Mouse (Mus musculus) cortical plate, adult 2 months (tissue): ENCODE data around the gene Hspa4. TPM values are rescaled to one million over a fixed set of nuclear protein-coding genes. Genes with fewer than 3 reads are reported as not detected.
"Not testable (repeated sequence)": the region's sequence is repeated elsewhere in the genome, so short reads cannot be mapped to it uniquely, and the experiment has no call there.

Experiments
- H3K27ac ChIP-seq: fragments of 200-500 bp; 2 replicates; pipeline ENCODE4 v1.5.1; 2012; ENCODE audit warnings: low read length, control low read depth, inconsistent platforms; ENCODE audit not compliant: insufficient read depth
- H3K4me1 ChIP-seq: fragments of 200-500 bp; 2 replicates; pipeline ENCODE4 v1.6.1; 2011; ENCODE audit warnings: low read length; ENCODE audit not compliant: control insufficient read depth, insufficient read depth
- H3K4me3 ChIP-seq: fragments of 200-500 bp; 2 replicates; pipeline ENCODE4 v1.5.1; 2011; ENCODE audit warnings: mild to moderate bottlenecking, low read length, control low read depth; ENCODE audit not compliant: insufficient read depth
- CTCF ChIP-seq: fragments of 200-500 bp; IDR thresholded peaks from 2 replicates; pipeline ENCODE4 v1.5.1; 2011; ENCODE audit warnings: mild to moderate bottlenecking, control low read depth, low read length; ENCODE audit not compliant: insufficient read depth; ENCODE audit errors: extremely low read depth
- POLR2A ChIP-seq: fragments of 200-500 bp; IDR thresholded peaks from 2 replicates; pipeline ENCODE4 v1.6.1; 2011; ENCODE audit warnings: mild to moderate bottlenecking, low read length, control low read depth; ENCODE audit not compliant: insufficient read depth; ENCODE audit errors: extremely low read depth
- polyA plus RNA-seq: library from polyadenylated mRNA; depleted of rRNA; stranded (reverse); fragments of >200 nt; gene quantifications from 2 replicates; pipeline ENCODE4 v1.2.3, GENCODE M21; 2012

Gene Hspa4
- polyA plus RNA-seq, 1 experiment = 75.5 TPM

GRCm38 (mm10) chr11:53308251-53308864 lies 8.1 kb upstream of the Hspa4 start:
- Histone ChIP-seq H3K4me1 (no peaks in the 10 kb centered on the region; the same call in 1 of the 2 replicates), H3K4me3 (no peak overlapping the region), H3K27ac (0 out of 2 replicates have a peak overlapping the region, but pooled peaks have one; percentile 36)
- TF ChIP-seq POLR2A (no peak), CTCF (no peak)

DNA sequence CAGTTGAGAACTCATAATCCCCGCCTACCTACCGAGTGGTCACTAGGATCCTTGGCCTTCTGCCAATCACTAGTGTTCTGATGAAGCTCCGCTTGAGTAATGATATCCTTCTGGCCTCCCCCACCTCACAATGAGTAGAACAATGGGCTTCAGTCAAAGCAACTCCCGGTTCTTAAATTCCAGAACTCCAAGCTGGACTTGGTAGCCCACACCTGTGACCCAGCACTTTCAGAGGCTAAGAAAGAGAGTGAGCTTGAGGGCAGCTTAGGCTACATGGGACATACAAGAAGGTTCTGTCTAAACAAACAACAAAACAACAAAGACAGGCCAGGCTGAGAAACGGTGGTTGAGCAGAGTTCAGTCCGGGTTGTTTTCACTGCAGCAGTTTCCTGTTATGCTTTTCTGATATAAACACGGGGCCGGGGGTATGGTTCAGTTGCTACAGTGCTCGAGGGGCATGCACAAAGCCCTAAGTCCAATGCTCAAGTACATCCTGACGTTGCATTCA lies 7.4 kb upstream of the Hspa4 start:
- TF ChIP-seq POLR2A (no peak), CTCF (no peak)

DNA sequence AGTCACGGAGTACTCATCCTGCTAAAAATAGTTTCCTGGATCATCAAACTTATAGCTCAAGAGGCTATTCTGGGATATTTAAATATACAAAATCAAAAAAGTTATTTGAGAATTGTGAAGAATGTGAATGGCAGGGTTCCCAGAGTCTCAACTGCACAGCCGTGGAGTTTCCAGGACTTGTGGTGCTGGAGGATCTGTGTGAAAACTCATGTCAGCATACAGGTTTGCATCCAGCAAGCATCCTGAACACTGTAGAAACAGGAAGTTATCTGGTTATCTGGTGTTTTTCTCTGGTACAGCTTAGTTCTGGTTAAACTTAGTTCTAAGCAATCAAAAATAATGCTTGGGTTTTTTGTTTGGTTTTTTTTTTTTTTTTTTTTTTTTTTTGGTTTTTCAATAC lies 6.7 kb upstream of the Hspa4 start:
- Histone ChIP-seq H3K4me3 (no peak overlapping the region), H3K27ac (no peak overlapping the region; the same call in 1 of the 2 replicates), H3K4me1 (no peaks in the 10 kb centered on the region; the same call in 1 of the 2 replicates)
- TF ChIP-seq CTCF = no peak
- TF ChIP-seq POLR2A = no peak

More for the DNA sequence above, 7.4 kb upstream of the Hspa4 start:
- H3K27ac ChIP-seq = peak overlapping the region; percentile 74; the same call in 1 of the 2 replicates
- no peaks in the 10 kb centered on the region; the same call in 1 of the 2 replicates for H3K4me1 ChIP-seq
- H3K4me3 ChIP-seq = no peak overlapping the region

DNA sequence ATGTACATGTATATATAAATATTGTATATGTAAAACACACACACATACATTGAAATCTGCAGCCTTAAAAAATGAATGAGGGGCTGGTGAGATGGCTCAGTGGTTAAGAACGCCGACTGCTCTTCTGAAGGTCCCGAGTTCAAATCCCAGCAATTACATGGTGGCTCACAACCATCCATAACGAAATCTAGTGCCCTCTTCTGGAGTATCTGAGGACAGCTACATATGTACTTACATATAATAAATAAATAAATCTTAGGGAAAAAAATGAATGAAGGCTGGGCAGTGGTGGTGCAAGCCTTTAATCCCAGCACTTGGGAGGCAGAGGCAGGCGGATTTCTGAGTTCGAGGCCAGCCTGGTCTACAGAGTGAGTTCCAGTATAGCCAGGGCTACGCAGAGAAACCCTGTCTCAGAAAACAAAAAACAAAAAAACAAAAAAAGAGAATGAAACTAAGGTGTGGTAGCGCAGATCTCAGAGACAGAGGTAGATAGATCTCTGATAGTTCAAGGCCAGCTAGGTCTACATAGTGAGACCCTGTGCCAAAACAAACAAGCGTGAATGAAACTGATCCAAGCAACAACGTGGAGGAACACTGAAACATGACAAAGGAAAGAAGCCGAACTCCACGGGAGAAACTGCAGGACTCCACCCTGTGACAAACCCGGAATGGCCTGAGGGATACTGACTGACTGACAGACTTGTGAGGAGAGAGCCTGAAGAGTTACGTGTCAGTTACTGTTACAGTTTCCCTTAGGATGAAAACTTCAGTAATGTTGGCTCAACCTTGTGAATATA lies 4.0 kb upstream of the Hspa4 start:
- H3K4me3 ChIP-seq = no peak overlapping the region
- H3K27ac ChIP-seq = no peak overlapping the region
- no peak for TF ChIP-seq POLR2A
- TF ChIP-seq CTCF = no peak
- peaks cover 1% of the 10 kb centered on the region; the same call in 1 of the 2 replicates for H3K4me1 ChIP-seq

- no peak for TF ChIP-seq CTCF
- H3K4me3 ChIP-seq = peak overlapping the region; percentile 47
- H3K27ac ChIP-seq = peak overlapping the region; percentile 95
- H3K4me1 ChIP-seq = peaks cover 7% of the 10 kb centered on the region
These were observed 884 bp upstream of the Hspa4 start for GRCm38 (mm10) chr11:53301167-53301515.

- Histone ChIP-seq H3K4me3 (peak overlapping the region; percentile 47), H3K27ac (peak overlapping the region; percentile 61), H3K4me1 (peaks cover 7% of the 10 kb centered on the region)
- no peak for TF ChIP-seq CTCF
- TF ChIP-seq POLR2A = no peak
These were observed 517 bp downstream of the Hspa4 start for GRCm38 (mm10) chr11:53299551-53300329.

GRCm38 (mm10) chr11:53297947-53298860 lies 2.1 kb downstream of the Hspa4 start:
- no peak overlapping the region for H3K27ac ChIP-seq
- peak overlapping the region; percentile 47; the same call in 1 of the 2 replicates for H3K4me3 ChIP-seq
- H3K4me1 ChIP-seq = peaks cover 7% of the 10 kb centered on the region
- no peak for TF ChIP-seq POLR2A
- TF ChIP-seq CTCF = no peak

- no peak overlapping the region for H3K27ac ChIP-seq
- peaks cover 7% of the 10 kb centered on the region for H3K4me1 ChIP-seq
- TF ChIP-seq POLR2A (no peak), CTCF (no peak)
- no peak overlapping the region for H3K4me3 ChIP-seq
These were observed 3.4 kb downstream of the Hspa4 start for GRCm38 (mm10) chr11:53296880-53297279.

- TF ChIP-seq CTCF = no peak
- TF ChIP-seq POLR2A = no peak
- H3K4me1 ChIP-seq = peaks cover 6% of the 10 kb centered on the region
- no peak overlapping the region for H3K27ac ChIP-seq
- H3K4me3 ChIP-seq = no peak overlapping the region
These were observed 5.8 kb downstream of the Hspa4 start for GRCm38 (mm10) chr11:53294441-53294840.

GRCm38 (mm10) chr11:53290871-53291270 lies 9.4 kb downstream of the Hspa4 start:
- no peak overlapping the region for H3K27ac ChIP-seq
- TF ChIP-seq CTCF (no peak), POLR2A (no peak)
- no peaks in the 10 kb centered on the region; the same call in 1 of the 2 replicates for H3K4me1 ChIP-seq
- no peak overlapping the region for H3K4me3 ChIP-seq

DNA sequence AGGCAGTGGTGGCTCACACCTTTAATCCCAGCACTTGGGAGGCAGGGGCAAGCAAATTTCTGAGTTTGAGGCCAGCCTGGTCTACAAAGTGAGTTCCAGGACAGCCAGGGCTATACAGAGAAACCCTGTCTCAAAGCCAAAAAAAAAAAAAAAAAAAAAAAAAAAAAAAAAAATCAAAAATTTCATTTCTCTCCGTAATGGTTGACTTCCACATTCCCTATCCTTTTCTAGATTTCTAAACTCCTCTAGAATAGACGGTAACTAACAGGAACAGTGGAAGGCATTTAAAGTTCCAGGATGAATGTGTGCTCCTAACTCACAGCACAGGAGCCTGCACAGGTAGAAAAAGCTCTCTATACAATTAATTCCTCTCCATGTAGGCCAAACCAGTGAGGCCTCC lies 10.1 kb downstream of the Hspa4 start:
- H3K4me3 ChIP-seq, H3K4me1 ChIP-seq, H3K27ac ChIP-seq: not testable (repeated sequence)
